Comparison of ENCODE assay signal across 9 mouse cellular contexts in the genomic region with DNA sequence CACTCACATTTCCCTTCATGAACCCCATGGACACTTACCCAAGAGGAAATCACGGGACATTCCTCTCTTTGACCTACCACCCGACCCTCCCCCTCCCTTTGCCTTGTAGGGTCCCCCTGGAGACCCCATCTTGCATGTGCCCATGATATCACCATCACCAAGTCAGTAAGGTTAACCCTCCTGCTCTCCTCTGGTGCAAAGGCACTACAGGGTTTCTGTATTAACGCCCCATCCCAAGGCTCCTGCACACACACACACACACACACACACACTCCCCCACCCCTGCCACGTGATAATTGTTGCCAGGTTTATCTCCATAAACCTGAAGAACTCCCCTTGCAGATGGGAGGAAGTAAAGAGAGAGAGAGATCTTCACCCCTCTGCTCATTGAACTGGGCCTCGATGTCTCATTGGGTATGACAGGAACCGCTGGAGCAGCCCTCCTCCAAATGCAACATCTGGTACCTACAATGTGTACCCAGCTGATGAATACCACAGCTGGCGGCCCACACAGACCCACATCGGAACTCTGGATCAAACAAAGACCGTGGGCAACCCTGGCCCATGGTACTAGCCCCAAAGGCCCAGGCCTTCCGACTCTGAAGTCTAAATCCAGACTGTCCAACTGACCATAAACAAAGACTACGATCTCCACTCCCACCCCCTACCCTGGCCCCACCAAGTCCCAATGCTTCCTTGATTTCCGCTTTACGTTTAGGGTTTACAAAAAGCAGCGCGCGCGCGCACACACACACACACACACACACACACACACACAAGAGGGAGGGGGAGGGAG. TPM values are rescaled to one million over a fixed set of nuclear protein-coding genes. Genes with fewer than 3 reads are reported as not detected.
DNase-seq lines count a peak whose midpoint lies in the region; ATAC-seq and TF ChIP-seq lines count a peak whose summit lies in the region.
"Had no signal": no experiment of that assay in that cellular context is flagged by ENCODE, and none has a peak within 500 bp of the region (broad histone marks: within the 10 kb centered on the region; RNA-seq: fewer than 3 reads in every experiment).

No protein-coding gene starts in this region.

- no peak for DNase-seq in kidney, adult 11 months
- no peak for DNase-seq in layer of hippocampus, postnatal 14 days (ENCODE audit: low spot score in 2 of 2)
- DNase-seq in frontal cortex, adult 2 months (ENCODE audit: extremely low spot score in 1 of 2, low spot score in 1 of 2): no peak
- DNase-seq in lung, postnatal 14 days: no peak

- H3K27me3 ChIP-seq in kidney, embryonic 14.5 days (ENCODE audit: control insufficient read depth, insufficient read depth, low read length): no peaks in the 10 kb centered on the region
- H3K27me3 ChIP-seq in embryonic facial prominence, embryonic 13.5 days: no peaks in the 10 kb centered on the region
- H3K27me3 ChIP-seq in intestine, postnatal 0 days (replicated peaks; ENCODE audit: control insufficient read depth, insufficient read depth, low read length): no peaks in the 10 kb centered on the region

- ATAC-seq in kidney, embryonic 14.5 days (ENCODE audit: low FRiP score, low TSS enrichment): peak; percentile 73
- peak; percentile 48; the same call in 1 of the 2 replicates for ATAC-seq in embryonic facial prominence, embryonic 13.5 days (ENCODE audit: insufficient number of reproducible peaks, insufficient read depth, low FRiP score, low TSS enrichment, low read depth)
- no peak for ATAC-seq in intestine, postnatal 0 days
- ATAC-seq in monocyte, adult 5-6 weeks (replicated peaks; ENCODE audit: insufficient number of reproducible peaks, low FRiP score, low TSS enrichment, poor library complexity, severe bottlenecking): 0 out of 2 replicates have a peak, but pooled peaks have one; percentile 33
- ATAC-seq: Patski had no signal

- TF ChIP-seq CTCF in intestine, postnatal 0 days (IDR thresholded peaks at IDR 0.05; ENCODE audit: low read depth): no peak

- H3K27ac ChIP-seq in kidney, embryonic 14.5 days (ENCODE audit: low read depth, low read length): peak overlapping the region; percentile 62; the same call in 1 of the 2 replicates
- peak overlapping the region; percentile 71 for H3K27ac ChIP-seq in embryonic facial prominence, embryonic 13.5 days
- H3K27ac ChIP-seq in intestine, postnatal 0 days (ENCODE audit: low read depth, low read length): no peak overlapping the region

- peak overlapping the region; percentile 25 for H3K4me2 ChIP-seq in kidney, embryonic 14.5 days (replicated peaks; ENCODE audit: low read depth, low read length)
- peak overlapping the region; percentile 60 for H3K4me2 ChIP-seq in embryonic facial prominence, embryonic 13.5 days
- peak overlapping the region; percentile 54 for H3K4me2 ChIP-seq in intestine, postnatal 0 days (replicated peaks; ENCODE audit: low read depth)

- 0 out of 2 replicates have a peak, but pooled peaks cover 2% of the 10 kb centered on the region for H3K4me1 ChIP-seq in kidney, embryonic 14.5 days (ENCODE audit: control insufficient read depth, insufficient read depth, low read length)
- peaks cover 7% of the 10 kb centered on the region; the same call in 1 of the 2 replicates for H3K4me1 ChIP-seq in embryonic facial prominence, embryonic 13.5 days
- H3K4me1 ChIP-seq in intestine, postnatal 0 days (replicated peaks; ENCODE audit: control insufficient read depth, insufficient read depth, low read length): 0 out of 2 replicates have a peak, but pooled peaks cover 3% of the 10 kb centered on the region

- no peaks in the 10 kb centered on the region for H3K9me3 ChIP-seq in kidney, embryonic 14.5 days (ENCODE audit: control insufficient read depth, low read length)
- H3K9me3 ChIP-seq in embryonic facial prominence, embryonic 13.5 days: no peaks in the 10 kb centered on the region
- no peaks in the 10 kb centered on the region for H3K9me3 ChIP-seq in intestine, postnatal 0 days (ENCODE audit: control insufficient read depth)

- 42% methylated on average over 18 of the region's 18 CpGs for WGBS in kidney, embryonic 14.5 days
- 30% methylated on average over 18 of the region's 18 CpGs for WGBS in embryonic facial prominence, embryonic 13.5 days
- 24% methylated on average over 18 of the region's 18 CpGs for WGBS in intestine, postnatal 0 days

- H3K9ac ChIP-seq in kidney, embryonic 14.5 days (ENCODE audit: low read depth, low read length): no peak overlapping the region
- peak overlapping the region; percentile 62 for H3K9ac ChIP-seq in embryonic facial prominence, embryonic 13.5 days
- no peak overlapping the region for H3K9ac ChIP-seq in intestine, postnatal 0 days (ENCODE audit: low read depth, low read length)

- H3K36me3 ChIP-seq in kidney, embryonic 14.5 days (ENCODE audit: control insufficient read depth, insufficient read depth, low read length): no peaks in the 10 kb centered on the region
- H3K36me3 ChIP-seq in embryonic facial prominence, embryonic 13.5 days: no peaks in the 10 kb centered on the region
- H3K36me3 ChIP-seq in intestine, postnatal 0 days (ENCODE audit: control insufficient read depth, insufficient read depth): no peaks in the 10 kb centered on the region

- peak overlapping the region; percentile 22 for H3K4me3 ChIP-seq in kidney, embryonic 14.5 days (ENCODE audit: low read length)
- peak overlapping the region; percentile 33 for H3K4me3 ChIP-seq in embryonic facial prominence, embryonic 13.5 days
- peak overlapping the region; percentile 11; the same call in 1 of the 2 replicates for H3K4me3 ChIP-seq in intestine, postnatal 0 days (ENCODE audit: low read depth, low read length)

RNA-seq across cellular contexts. Expression of a gene that starts 17.0 kb away (rescaled TPM):
- polyA plus RNA-seq in kidney, embryonic 14.5 days (2014; fragmentation: Nextera tagmentation; extraction: Ambion mirVana): 0.19 and 0.43 TPM in 2 replicates
- polyA plus RNA-seq in embryonic facial prominence, embryonic 13.5 days (2015; fragmentation: Nextera tagmentation; extraction: Ambion mirVana): 0.15 and 0.41 TPM in 2 replicates
- polyA plus RNA-seq in intestine, postnatal 0 days (2015; fragmentation: Nextera tagmentation; extraction: Ambion mirVana): 1.4 and 2.2 TPM in 2 replicates
- total RNA-seq in monocyte, adult 5-6 weeks (2017): 540 to 868 TPM (median 810 TPM) in 3 replicates
- not detected for total RNA-seq in layer of hippocampus, postnatal 14 days (2021)
- 0.04 and 0.21 TPM in 2 replicates for polyA plus RNA-seq in frontal cortex, adult 2 months (2012; rRNA removed)
- polyA plus RNA-seq: Patski had no signal

RNA-seq across cellular contexts. Expression of a gene that starts 18.2 kb away (rescaled TPM):
- polyA plus RNA-seq in kidney, embryonic 14.5 days (2014; fragmentation: Nextera tagmentation; extraction: Ambion mirVana): 0.16 TPM in 1 of 2 replicates, not detected in the other
- 0.28 and 0.39 TPM in 2 replicates for polyA plus RNA-seq in embryonic facial prominence, embryonic 13.5 days (2015; fragmentation: Nextera tagmentation; extraction: Ambion mirVana)
- 0.24 TPM in 1 of 2 replicates, not detected in the other for polyA plus RNA-seq in intestine, postnatal 0 days (2015; fragmentation: Nextera tagmentation; extraction: Ambion mirVana)
- total RNA-seq in monocyte, adult 5-6 weeks (2017): 21.6 to 25.3 TPM (median 23.0 TPM) in 3 replicates
- total RNA-seq in layer of hippocampus, postnatal 14 days (2021): under 1 TPM; 0.19 to 0.48 TPM
- polyA plus RNA-seq in frontal cortex, adult 2 months (2012; rRNA removed): 0.29 and 0.32 TPM in 2 replicates
- polyA plus RNA-seq: Patski had no signal

RNA-seq across cellular contexts. Expression of a gene that starts 33.6 kb away (rescaled TPM):
- not detected in 2 replicates for polyA plus RNA-seq in kidney, embryonic 14.5 days (2014; fragmentation: Nextera tagmentation; extraction: Ambion mirVana)
- not detected in 2 replicates for polyA plus RNA-seq in embryonic facial prominence, embryonic 13.5 days (2015; fragmentation: Nextera tagmentation; extraction: Ambion mirVana)
- not detected in 2 replicates for polyA plus RNA-seq in intestine, postnatal 0 days (2015; fragmentation: Nextera tagmentation; extraction: Ambion mirVana)
- 69.2 to 181 TPM (median 173 TPM) in 3 replicates for total RNA-seq in monocyte, adult 5-6 weeks (2017)
- not detected for total RNA-seq in layer of hippocampus, postnatal 14 days (2021)
- 0.11 and 0.18 TPM in 2 replicates for polyA plus RNA-seq in frontal cortex, adult 2 months (2012; rRNA removed)

RNA-seq across cellular contexts. Expression of a gene that starts 34.8 kb away (rescaled TPM):
- 0.10 and 0.49 TPM in 2 replicates for polyA plus RNA-seq in kidney, embryonic 14.5 days (2014; fragmentation: Nextera tagmentation; extraction: Ambion mirVana)
- 0.12 TPM in 1 of 2 replicates, not detected in the other for polyA plus RNA-seq in embryonic facial prominence, embryonic 13.5 days (2015; fragmentation: Nextera tagmentation; extraction: Ambion mirVana)
- 0.05 and 0.22 TPM in 2 replicates for polyA plus RNA-seq in intestine, postnatal 0 days (2015; fragmentation: Nextera tagmentation; extraction: Ambion mirVana)
- total RNA-seq in monocyte, adult 5-6 weeks (2017): 19.1 to 30.4 TPM (median 20.9 TPM) in 3 replicates
- not detected for total RNA-seq in layer of hippocampus, postnatal 14 days (2021)
- polyA plus RNA-seq in frontal cortex, adult 2 months (2012; rRNA removed): 0.12 and 0.13 TPM in 2 replicates

RNA-seq across cellular contexts. Expression of a gene that starts 48.6 kb away (rescaled TPM):
- not detected in 2 replicates for polyA plus RNA-seq in kidney, embryonic 14.5 days (2014; fragmentation: Nextera tagmentation; extraction: Ambion mirVana)
- polyA plus RNA-seq in embryonic facial prominence, embryonic 13.5 days (2015; fragmentation: Nextera tagmentation; extraction: Ambion mirVana): 0.13 TPM in 1 of 2 replicates, not detected in the other
- 0.21 and 0.23 TPM in 2 replicates for polyA plus RNA-seq in intestine, postnatal 0 days (2015; fragmentation: Nextera tagmentation; extraction: Ambion mirVana)
- 75.7 to 167 TPM (median 150 TPM) in 3 replicates for total RNA-seq in monocyte, adult 5-6 weeks (2017)
- total RNA-seq in layer of hippocampus, postnatal 14 days (2021): not detected
- polyA plus RNA-seq in frontal cortex, adult 2 months (2012; rRNA removed): not detected in 2 replicates
- polyA plus RNA-seq: Patski had no signal
